Mouse (Mus musculus): ENCODE measurements around the gene Spire2. TPM values are rescaled to one million over a fixed set of nuclear protein-coding genes. Genes with fewer than 3 reads are reported as not detected.

Gene Spire2
- total and polyA plus RNA-seq, 2 experiments from 2014 or later, result 25.4 to 34.0 TPM

- no peak overlapping the region for H3K27ac ChIP-seq
- H3K4me1 ChIP-seq (ENCODE audit: insufficient read depth, low read length), result no peaks in the 10 kb centered on the region
- H3K9ac ChIP-seq (replicated peaks; ENCODE audit: low read length), result no peak overlapping the region
- no peak overlapping the region for H3K4me2 ChIP-seq (ENCODE audit: low read depth, low read length)
- H3K9me3 ChIP-seq (ENCODE audit: low read length), result no peaks in the 10 kb centered on the region
- ATAC-seq (peak; percentile 41; the same call in 1 of the 2 replicates), DNase-seq (ENCODE audit: low spot score) (peak; percentile 80)
- whole genome bisulfite sequencing, result 29% methylated on average over 7 of the region's 7 CpGs
- peak; percentile 84 for TF ChIP-seq CTCF (IDR thresholded peaks at IDR 0.05; ENCODE audit: low read depth)
- no peaks in the 10 kb centered on the region for H3K36me3 ChIP-seq (ENCODE audit: insufficient read depth, low read length)
- no peaks in the 10 kb centered on the region for H3K27me3 ChIP-seq (ENCODE audit: insufficient read depth, low read length)
- no peak overlapping the region for H3K4me3 ChIP-seq (ENCODE audit: low read length)
Measured at GRCm38 (mm10) chr8:123319522-123320164, 12.9 kb upstream of the Spire2 start.

GRCm38 (mm10) chr8:123328552-123328951 lies 4.0 kb upstream of the Spire2 start:
- ATAC-seq (no peak), DNase-seq (ENCODE audit: low spot score) (no peak)
- peaks cover 3% of the 10 kb centered on the region; the same call in 1 of the 2 replicates for H3K4me1 ChIP-seq (ENCODE audit: insufficient read depth, low read length)
- no peaks in the 10 kb centered on the region for H3K36me3 ChIP-seq (ENCODE audit: insufficient read depth, low read length)
- H3K27me3 ChIP-seq (ENCODE audit: insufficient read depth, low read length), result no peaks in the 10 kb centered on the region
- no peak for TF ChIP-seq CTCF (IDR thresholded peaks at IDR 0.05; ENCODE audit: low read depth)
- H3K9ac ChIP-seq (replicated peaks; ENCODE audit: low read length), result no peak overlapping the region
- no peaks in the 10 kb centered on the region for H3K9me3 ChIP-seq (ENCODE audit: low read length)
- no peak overlapping the region for H3K4me2 ChIP-seq (ENCODE audit: low read depth, low read length)
- no peak overlapping the region for H3K27ac ChIP-seq
- H3K4me3 ChIP-seq (ENCODE audit: low read length), result no peak overlapping the region
- WGBS, result 92% methylated on average over 2 of the region's 2 CpGs

- Histone ChIP-seq H3K4me1 (ENCODE audit: insufficient read depth, low read length) (peaks cover 7% of the 10 kb centered on the region), H3K27ac (no peak overlapping the region), H3K9me3 (ENCODE audit: low read length) (no peaks in the 10 kb centered on the region), H3K27me3 (ENCODE audit: insufficient read depth, low read length) (no peaks in the 10 kb centered on the region), H3K9ac (replicated peaks; ENCODE audit: low read length) (no peak overlapping the region), H3K4me3 (ENCODE audit: low read length) (no peak overlapping the region), H3K4me2 (ENCODE audit: low read depth, low read length) (no peak overlapping the region), H3K36me3 (ENCODE audit: insufficient read depth, low read length) (no peaks in the 10 kb centered on the region)
- WGBS, result 93% methylated on average over 4 of the region's 4 CpGs
- no peak for ATAC-seq
- no peak for TF ChIP-seq CTCF (IDR thresholded peaks at IDR 0.05; ENCODE audit: low read depth)
- DNase-seq (ENCODE audit: low spot score), result no peak
Measured at GRCm38 (mm10) chr8:123329350-123329749, 3.2 kb upstream of the Spire2 start.

- DNase-seq (ENCODE audit: low spot score) (no peak), ATAC-seq (no peak)
- no peak for TF ChIP-seq CTCF (IDR thresholded peaks at IDR 0.05; ENCODE audit: low read depth)
- Histone ChIP-seq H3K36me3 (ENCODE audit: insufficient read depth, low read length) (no peaks in the 10 kb centered on the region), H3K9me3 (ENCODE audit: low read length) (no peaks in the 10 kb centered on the region), H3K4me1 (ENCODE audit: insufficient read depth, low read length) (peaks cover 12% of the 10 kb centered on the region), H3K9ac (replicated peaks; ENCODE audit: low read length) (no peak overlapping the region), H3K4me2 (ENCODE audit: low read depth, low read length) (no peak overlapping the region), H3K27ac (no peak overlapping the region), H3K4me3 (ENCODE audit: low read length) (no peak overlapping the region), H3K27me3 (ENCODE audit: insufficient read depth, low read length) (no peaks in the 10 kb centered on the region)
- 66% methylated on average over 5 of the region's 5 CpGs for whole genome bisulfite sequencing
Measured at GRCm38 (mm10) chr8:123329961-123330360, 2.6 kb upstream of the Spire2 start.

GRCm38 (mm10) chr8:123330701-123331100 lies 1.8 kb upstream of the Spire2 start:
- H3K27ac ChIP-seq, result 0 out of 2 replicates have a peak overlapping the region, but pooled peaks have one; percentile 95
- H3K36me3 ChIP-seq (ENCODE audit: insufficient read depth, low read length), result no peaks in the 10 kb centered on the region
- H3K4me1 ChIP-seq (ENCODE audit: insufficient read depth, low read length), result peaks cover 12% of the 10 kb centered on the region
- no peak overlapping the region for H3K4me3 ChIP-seq (ENCODE audit: low read length)
- DNase-seq (ENCODE audit: low spot score) (no peak), ATAC-seq (no peak)
- no peak for TF ChIP-seq CTCF (IDR thresholded peaks at IDR 0.05; ENCODE audit: low read depth)
- no peaks in the 10 kb centered on the region for H3K27me3 ChIP-seq (ENCODE audit: insufficient read depth, low read length)
- H3K9me3 ChIP-seq (ENCODE audit: low read length), result no peaks in the 10 kb centered on the region
- H3K4me2 ChIP-seq (ENCODE audit: low read depth, low read length), result no peak overlapping the region
- WGBS, result 80% methylated on average over 6 of the region's 6 CpGs
- H3K9ac ChIP-seq (replicated peaks; ENCODE audit: low read length), result no peak overlapping the region

DNA sequence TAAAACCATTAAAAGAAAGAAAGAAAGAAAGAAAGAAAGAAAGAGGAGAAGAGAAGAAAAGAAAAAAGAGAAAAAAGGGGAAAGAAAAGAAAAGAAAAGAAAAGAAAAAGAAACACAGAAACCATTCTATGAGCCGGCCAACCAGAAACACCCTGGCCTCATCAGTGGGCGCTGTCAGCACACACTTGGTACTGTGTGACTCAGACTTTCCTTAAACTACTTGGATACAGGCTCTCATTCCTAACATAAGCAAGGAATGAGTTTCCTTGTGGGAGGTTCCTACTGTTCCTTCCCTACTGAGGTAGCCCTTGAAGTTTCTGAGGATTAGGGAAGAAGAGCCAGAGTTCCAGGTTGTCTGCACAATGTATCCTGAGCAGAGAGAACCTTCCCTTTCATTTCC lies 1.2 kb upstream of the Spire2 start:
- no peak for DNase-seq (ENCODE audit: low spot score)
- peak overlapping the region; percentile 67 for H3K4me2 ChIP-seq (ENCODE audit: low read depth, low read length)
- no peaks in the 10 kb centered on the region for H3K9me3 ChIP-seq (ENCODE audit: low read length)
- H3K4me1 ChIP-seq (ENCODE audit: insufficient read depth, low read length), result peaks cover 12% of the 10 kb centered on the region
- H3K4me3 ChIP-seq (ENCODE audit: low read length), result peak overlapping the region; percentile 76
- no peak overlapping the region for H3K9ac ChIP-seq (replicated peaks; ENCODE audit: low read length)
- no peak for ATAC-seq
- H3K36me3 ChIP-seq (ENCODE audit: insufficient read depth, low read length), result no peaks in the 10 kb centered on the region
- no peaks in the 10 kb centered on the region for H3K27me3 ChIP-seq (ENCODE audit: insufficient read depth, low read length)
- WGBS, result 85% methylated on average over 2 of the region's 2 CpGs
- TF ChIP-seq CTCF (IDR thresholded peaks at IDR 0.05; ENCODE audit: low read depth), result no peak
- H3K27ac ChIP-seq, result peak overlapping the region; percentile 95

GRCm38 (mm10) chr8:123331810-123332209 lies 703 bp upstream of the Spire2 start:
- ATAC-seq (no peak), DNase-seq (ENCODE audit: low spot score) (peak; percentile 56)
- no peaks in the 10 kb centered on the region for H3K36me3 ChIP-seq (ENCODE audit: insufficient read depth, low read length)
- H3K9me3 ChIP-seq (ENCODE audit: low read length), result no peaks in the 10 kb centered on the region
- peak overlapping the region; percentile 67 for H3K4me2 ChIP-seq (ENCODE audit: low read depth, low read length)
- WGBS, result 17% methylated on average over 8 of the region's 8 CpGs
- peak overlapping the region; percentile 95 for H3K27ac ChIP-seq
- H3K4me3 ChIP-seq (ENCODE audit: low read length), result peak overlapping the region; percentile 76
- H3K4me1 ChIP-seq (ENCODE audit: insufficient read depth, low read length), result peaks cover 12% of the 10 kb centered on the region
- no peak for TF ChIP-seq CTCF (IDR thresholded peaks at IDR 0.05; ENCODE audit: low read depth)
- peak overlapping the region; percentile 85 for H3K9ac ChIP-seq (replicated peaks; ENCODE audit: low read length)
- H3K27me3 ChIP-seq (ENCODE audit: insufficient read depth, low read length), result no peaks in the 10 kb centered on the region
